Mouse (Mus musculus) brain, embryonic 14.5 days (tissue): ENCODE data around the gene Hspb9. TPM values are rescaled to one million over a fixed set of nuclear protein-coding genes. Genes with fewer than 3 reads are reported as not detected.

Experiments
- DNase-seq: peaks from one replicate; pipeline ENCODE4 v3.0.0-alpha.2; 2011; ENCODE audit warnings: low read depth
- CTCF ChIP-seq: fragments of 200-500 bp; IDR thresholded peaks from 2 replicates; pipeline ENCODE4 v1.5.1; 2012; ENCODE audit warnings: inconsistent platforms, mild to moderate bottlenecking, moderate library complexity, borderline replicate concordance; ENCODE audit not compliant: insufficient read depth, insufficient read length; ENCODE audit errors: extremely low read depth
- POLR2A ChIP-seq: fragments of 200-500 bp; IDR thresholded peaks from 2 replicates; pipeline ENCODE4 v1.6.1; 2012; ENCODE audit warnings: mild to moderate bottlenecking, inconsistent platforms, borderline replicate concordance; ENCODE audit not compliant: poor library complexity, insufficient read depth, insufficient read length, severe bottlenecking; ENCODE audit errors: extremely low read depth
- polyA plus RNA-seq: library from polyadenylated mRNA; depleted of rRNA; stranded (reverse); fragments of >200 nt; gene quantifications from 2 replicates; pipeline ENCODE4 v1.2.3, GENCODE M21; 2012

Gene Hspb9
- polyA plus RNA-seq, 1 experiment = not detected

- TF ChIP-seq CTCF = no peak
- peak; percentile 26; the same call in 1 of the 2 replicates for TF ChIP-seq POLR2A
- peak; percentile 100 for DNase-seq
Observed at GRCm38 (mm10) chr11:100738066-100738604, 24.5 kb downstream of the Hspb9 start, which contains the start of gene Rab5c. Rab5c (minus strand) TSS chr11:100738215.

DNA sequence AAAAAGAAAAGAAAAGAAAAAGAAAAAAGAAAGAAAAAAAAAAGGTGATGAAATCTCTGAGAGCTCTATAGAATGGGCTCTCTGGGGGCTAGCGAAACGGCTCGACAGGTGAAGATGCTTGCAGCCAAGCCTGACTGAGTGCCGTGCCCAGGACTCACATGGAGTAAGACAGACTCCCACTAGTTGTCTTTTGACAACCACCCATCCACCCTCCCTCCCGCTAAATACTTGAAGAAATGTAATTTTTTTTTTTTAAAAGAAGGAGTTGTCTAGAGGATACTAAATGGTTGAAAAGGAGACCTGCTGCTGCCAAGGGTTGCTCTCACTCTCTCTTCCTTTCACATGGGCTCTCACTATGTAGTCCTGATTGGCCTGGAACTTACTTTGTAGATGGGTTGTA is 25.1 kb downstream of the Hspb9 start:
- DNase-seq = no peak
- TF ChIP-seq POLR2A (no peak), CTCF (no peak)

GRCm38 (mm10) chr11:100741348-100741747 is 27.7 kb downstream of the Hspb9 start:
- no peak for DNase-seq
- TF ChIP-seq POLR2A (no peak), CTCF (no peak)

DNA sequence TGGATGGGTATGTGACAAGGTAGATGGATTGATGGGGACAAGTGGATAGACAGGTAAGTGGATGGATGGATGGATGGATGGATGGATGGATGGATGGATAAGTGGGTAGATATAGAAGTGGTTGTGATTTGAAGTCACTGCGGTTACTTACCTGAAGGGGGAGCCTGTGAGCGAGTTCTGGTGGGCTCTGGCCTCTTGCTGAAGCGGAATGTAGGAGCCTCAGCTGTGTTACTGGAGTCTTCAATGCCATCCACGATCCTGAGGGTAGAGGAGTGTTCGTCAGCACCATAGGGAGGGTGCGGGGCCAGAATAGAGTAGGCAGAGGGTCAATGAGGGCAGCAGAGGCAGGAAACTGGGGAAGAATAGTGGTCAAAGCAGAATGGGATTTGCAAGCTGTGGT is 31.4 kb downstream of the Hspb9 start:
- peak; percentile 71 for TF ChIP-seq CTCF
- TF ChIP-seq POLR2A = no peak
- peak; percentile 79 for DNase-seq

- TF ChIP-seq CTCF = no peak
- TF ChIP-seq POLR2A = no peak
- DNase-seq = no peak
Observed at GRCm38 (mm10) chr11:100746546-100746945, 32.9 kb downstream of the Hspb9 start.

- DNase-seq = no peak
- no peak for TF ChIP-seq CTCF
- no peak for TF ChIP-seq POLR2A
Observed at GRCm38 (mm10) chr11:100747114-100747513, 33.5 kb downstream of the Hspb9 start.

DNA sequence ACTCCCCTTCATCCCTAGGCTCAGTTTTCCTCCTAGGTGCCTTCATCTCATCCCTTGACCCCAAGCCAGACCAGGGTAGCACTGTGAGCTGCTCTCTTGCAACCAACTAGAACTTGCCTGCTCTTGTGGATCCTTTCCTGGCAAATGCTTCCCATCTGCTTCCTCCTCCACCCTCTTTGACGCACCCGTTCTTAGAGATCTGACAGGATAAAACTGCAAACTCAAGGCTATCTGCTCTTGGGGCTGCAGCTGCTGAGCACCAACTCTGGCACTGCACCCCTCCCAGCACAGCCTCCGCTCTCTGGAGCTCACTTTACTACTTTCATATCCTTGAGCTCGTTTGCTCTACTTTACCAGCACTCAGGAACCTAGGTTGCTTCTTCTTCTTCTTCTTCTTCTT is 35.0 kb downstream of the Hspb9 start:
- TF ChIP-seq CTCF (no peak), POLR2A (no peak)
- no peak for DNase-seq

DNA sequence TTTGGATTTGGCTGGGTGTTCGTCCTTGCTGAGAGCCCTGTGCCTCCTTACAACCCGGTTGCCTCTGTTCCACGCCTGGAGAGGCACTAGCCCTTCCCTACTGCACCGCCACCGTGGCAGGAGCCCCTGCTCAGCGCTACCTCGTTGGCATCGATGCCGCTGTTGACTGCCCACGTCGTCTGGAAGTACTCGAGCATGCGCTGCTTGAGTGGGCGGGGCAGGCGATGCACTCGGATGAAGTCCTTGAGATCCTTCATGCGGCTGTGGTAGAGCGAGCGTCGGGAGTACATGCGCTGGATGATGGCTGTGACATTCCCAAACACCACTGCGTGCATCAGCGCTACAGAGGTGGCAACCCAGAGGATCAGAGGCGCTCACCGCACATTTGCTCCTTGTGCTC is 35.8 kb downstream of the Hspb9 start:
- TF ChIP-seq CTCF (no peak), POLR2A (no peak)
- no peak for DNase-seq

- DNase-seq = no peak
- TF ChIP-seq CTCF (no peak), POLR2A (no peak)
Observed at GRCm38 (mm10) chr11:100750127-100750526, 36.5 kb downstream of the Hspb9 start.

DNA sequence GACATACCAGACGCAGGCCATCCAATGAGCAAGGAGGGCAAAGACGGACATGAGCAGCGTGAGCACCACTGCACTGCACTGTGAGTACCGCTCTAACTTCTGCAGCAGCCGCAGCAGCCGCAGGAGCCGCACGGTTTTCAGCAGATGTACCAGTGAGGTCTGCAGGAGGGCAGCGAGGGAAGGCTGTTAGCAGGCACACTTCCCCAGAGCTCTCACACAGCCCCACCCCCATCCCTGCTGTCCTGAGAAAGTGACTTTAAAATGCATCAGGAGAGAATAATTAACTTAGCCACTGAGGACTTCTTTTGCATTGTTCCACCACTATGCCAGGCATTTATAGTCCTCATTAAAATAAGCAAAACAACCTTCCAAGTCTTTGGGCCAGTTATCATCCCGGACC is 38.6 kb downstream of the Hspb9 start:
- DNase-seq = no peak
- TF ChIP-seq POLR2A = no peak

GRCm38 (mm10) chr11:100754021-100754692 is 40.5 kb downstream of the Hspb9 start:
- no peak for TF ChIP-seq CTCF
- no peak for TF ChIP-seq POLR2A
- DNase-seq = no peak

- TF ChIP-seq CTCF (no peak), POLR2A (no peak)
- no peak for DNase-seq
Observed at GRCm38 (mm10) chr11:100754693-100755057, 41.0 kb downstream of the Hspb9 start.
